13 mouse cellular contexts compared by ENCODE assay signal in the genomic region with DNA sequence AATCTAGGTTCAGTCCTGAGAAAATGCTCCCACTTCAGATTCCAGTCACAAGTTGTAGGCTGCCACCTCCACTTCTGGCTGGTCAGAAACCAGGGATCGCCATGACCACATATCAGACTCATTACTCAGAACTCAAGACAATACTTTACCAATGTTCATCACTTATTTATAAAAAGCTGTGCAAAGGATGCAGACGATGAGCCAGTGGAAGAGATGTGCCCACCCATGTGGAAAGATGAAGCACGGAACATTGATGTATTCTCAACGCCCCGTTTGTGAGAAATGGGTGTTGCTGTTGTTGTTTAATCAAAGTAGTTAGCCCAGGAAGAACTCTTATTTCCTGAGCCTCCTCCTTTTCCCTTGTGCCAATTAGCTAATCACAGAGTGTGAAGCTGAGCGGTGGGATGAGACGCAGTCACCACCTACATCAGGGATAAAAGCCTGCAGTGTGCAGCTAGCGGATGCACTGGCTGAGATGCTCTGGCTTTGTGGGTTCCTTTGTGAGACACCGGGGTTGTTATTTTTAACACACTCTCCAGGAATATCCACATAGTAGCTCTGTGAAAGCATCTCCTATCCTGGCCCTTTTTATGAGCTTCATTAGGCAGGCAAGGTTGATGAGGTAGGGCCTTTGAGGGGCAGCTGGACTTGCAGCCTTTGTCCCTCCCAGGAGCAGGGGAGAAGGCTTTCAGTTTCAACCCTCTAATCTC. TPM values are rescaled to one million over a fixed set of nuclear protein-coding genes. Genes with fewer than 3 reads are reported as not detected.
DNase-seq lines count a peak whose midpoint lies in the region; ATAC-seq lines count a peak whose summit lies in the region.
"Had no signal": no experiment of that assay in that cellular context is flagged by ENCODE, and none has a peak within 500 bp of the region (broad histone marks: within the 10 kb centered on the region; RNA-seq: fewer than 3 reads in every experiment).

No protein-coding gene starts in this region.

- WGBS in heart, embryonic 13.5 days, result 36% methylated on average over 9 of the region's 9 CpGs
- WGBS in midbrain, embryonic 12.5 days, result 34% methylated on average over 9 of the region's 9 CpGs

- DNase-seq in heart, postnatal 25 days (ENCODE audit: low spot score), result no peak
- peak; percentile 59 to 63 for DNase-seq in right cerebral cortex, adult 2 months (ENCODE audit: low spot score in 2 of 2)
- DNase-seq in right cerebral cortex, postnatal 4 days, result no peak
- no peak for DNase-seq in adrenal gland, adult 18-20 months (ENCODE audit: low spot score in 2 of 2)
- DNase-seq: heart, postnatal 14 days had no signal

- H3K9ac ChIP-seq in heart, embryonic 13.5 days, result no peak overlapping the region
- no peak overlapping the region for H3K9ac ChIP-seq in midbrain, embryonic 12.5 days (replicated peaks)
- H3K9ac ChIP-seq: limb, embryonic 13.5 days had no signal

- ATAC-seq in heart, embryonic 13.5 days (ENCODE audit: extremely low read depth, insufficient number of reproducible peaks, low FRiP score, low TSS enrichment), result no peak
- ATAC-seq in midbrain, embryonic 12.5 days (ENCODE audit: low FRiP score, low read depth), result 0 out of 2 replicates have a peak, but pooled peaks have one; percentile 44
- ATAC-seq in megakaryocyte progenitor cell, adult 5-6 weeks (replicated peaks; ENCODE audit: poor library complexity), result no peak
- ATAC-seq: CD4-positive, CD25-positive, alpha-beta regulatory T cell, adult 4 months had no signal

- intact Hi-C loops in heart, postnatal 25 days (cut with DNase I), result no loop called here

- 0 out of 2 replicates have a peak overlapping the region, but pooled peaks have one; percentile 16 for H3K27ac ChIP-seq in heart, embryonic 13.5 days (replicated peaks)
- peak overlapping the region; percentile 35; the same call in 1 of the 2 replicates for H3K27ac ChIP-seq in midbrain, embryonic 12.5 days (replicated peaks)
- H3K27ac ChIP-seq: limb, embryonic 13.5 days had no signal

- peak overlapping the region; percentile 10; the same call in 1 of the 2 replicates for H3K4me2 ChIP-seq in heart, embryonic 13.5 days
- H3K4me2 ChIP-seq in midbrain, embryonic 12.5 days (replicated peaks), result no peak overlapping the region
- H3K4me2 ChIP-seq: limb, embryonic 13.5 days had no signal

- H3K4me3 ChIP-seq in heart, embryonic 13.5 days, result no peak overlapping the region
- H3K4me3 ChIP-seq in midbrain, embryonic 12.5 days, result no peak overlapping the region
- H3K4me3 ChIP-seq: limb, embryonic 13.5 days had no signal

- peaks cover 22% of the 10 kb centered on the region for H3K4me1 ChIP-seq in heart, embryonic 13.5 days
- peaks cover 15% of the 10 kb centered on the region for H3K4me1 ChIP-seq in midbrain, embryonic 12.5 days

- no peaks in the 10 kb centered on the region for H3K36me3 ChIP-seq in heart, embryonic 13.5 days
- no peaks in the 10 kb centered on the region for H3K36me3 ChIP-seq in midbrain, embryonic 12.5 days
- H3K36me3 ChIP-seq: limb, embryonic 13.5 days had no signal

- H3K9me3 ChIP-seq in heart, embryonic 13.5 days, result peaks cover under 1% of the 10 kb centered on the region; the same call in 1 of the 2 replicates
- H3K9me3 ChIP-seq in midbrain, embryonic 12.5 days, result no peaks in the 10 kb centered on the region
- H3K9me3 ChIP-seq: limb, embryonic 13.5 days had no signal

- H3K27me3 ChIP-seq in heart, embryonic 13.5 days (replicated peaks), result no peaks in the 10 kb centered on the region
- H3K27me3 ChIP-seq in midbrain, embryonic 12.5 days, result no peaks in the 10 kb centered on the region; the same call in 1 of the 2 replicates
- H3K27me3 ChIP-seq: limb, embryonic 13.5 days had no signal

RNA-seq across cellular contexts. Expression of gene Erv3, which starts 18.8 kb away (rescaled TPM):
- polyA plus RNA-seq in heart, embryonic 13.5 days (2015; fragmentation: Nextera tagmentation; extraction: Ambion mirVana), result not detected in 2 replicates
- total RNA-seq in heart, postnatal 25 days (2021), result not detected
- polyA plus RNA-seq in midbrain, embryonic 12.5 days (2016; fragmentation: Nextera tagmentation; extraction: Ambion mirVana), result not detected in 2 replicates
- not detected for total RNA-seq in adrenal gland, adult 18-20 months (2021)
- total RNA-seq in megakaryocyte progenitor cell, adult 5-6 weeks (2015), result not detected in 2 replicates
- total RNA-seq in megakaryocyte progenitor cell, adult 5-6 weeks (2017), result not detected in 2 replicates
- total RNA-seq: common myeloid progenitor, adult 5-6 weeks; heart, postnatal 14 days had no signal
- polyA plus RNA-seq: CD4-positive, CD25-positive, alpha-beta regulatory T cell, adult 4 months; limb, embryonic 13.5 days; lung, embryonic 16.5 days; stomach, embryonic 16.5 days had no signal

Comparison
In these comparisons a context has a peak if more than half of its experiments do, and no peak if none do; other contexts are left out.
1. DNase-seq: peak in right cerebral cortex, adult 2 months (2 of 2); none in heart, postnatal 25 days (single experiment), right cerebral cortex, postnatal 4 days (single experiment) and adrenal gland, adult 18-20 months (0 of 2).